Mouse (Mus musculus) testis, postnatal 14 days (tissue): ENCODE data around the gene Chmp6.

Experiments used
- DNase-seq: peaks from one replicate; pipeline ENCODE4 v3.0.0; 2021; ENCODE audit warnings: low spot score

Gene Chmp6

DNA sequence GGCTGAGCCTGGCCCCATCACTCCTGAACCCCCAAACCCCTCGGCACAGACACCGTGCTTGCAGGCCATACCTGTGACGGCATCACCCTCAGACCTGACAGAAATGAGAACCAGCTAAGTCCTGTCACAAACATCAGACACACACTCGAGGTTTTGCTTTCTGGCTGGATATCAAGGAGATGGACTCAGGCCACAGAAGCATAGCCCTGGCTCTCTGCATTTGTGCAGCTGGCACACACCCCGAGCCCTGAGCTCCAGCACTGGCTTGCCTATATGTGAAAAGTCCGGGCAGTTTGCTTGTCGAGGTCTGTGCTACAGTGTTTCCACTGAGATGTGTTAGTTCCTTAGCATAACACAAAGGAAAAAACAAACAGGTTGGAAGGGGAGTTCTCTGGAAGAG is 5.5 kb upstream of the Chmp6 start:
- DNase-seq, result peak; percentile 79

GRCm38 (mm10) chr11:119909436-119909835 is 3.8 kb upstream of the Chmp6 start:
- DNase-seq, result peak; percentile 62

DNA sequence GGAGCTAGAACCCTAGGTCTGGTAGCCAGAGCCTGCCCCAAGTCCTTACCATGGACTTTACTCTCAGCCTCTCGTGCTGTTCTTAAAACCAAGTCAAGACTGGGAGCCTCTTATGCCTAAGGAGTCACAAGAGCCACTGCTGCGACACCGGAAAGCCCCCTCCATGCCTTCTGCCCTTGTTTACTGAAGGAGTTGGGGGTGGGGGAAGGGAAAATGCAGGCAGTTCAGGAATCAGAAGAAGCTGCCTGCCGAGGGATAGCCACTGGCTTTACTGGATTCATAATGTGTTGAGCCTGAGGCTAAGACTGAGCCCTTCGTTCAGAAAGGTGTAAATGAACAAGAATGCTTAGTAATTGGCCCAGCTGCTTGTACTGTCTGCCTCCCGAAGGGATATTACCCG is 396 bp upstream of the Chmp6 start:
- no peak for DNase-seq

GRCm38 (mm10) chr11:119913935-119914314 is 684 bp downstream of the Chmp6 start:
- no peak for DNase-seq

DNA sequence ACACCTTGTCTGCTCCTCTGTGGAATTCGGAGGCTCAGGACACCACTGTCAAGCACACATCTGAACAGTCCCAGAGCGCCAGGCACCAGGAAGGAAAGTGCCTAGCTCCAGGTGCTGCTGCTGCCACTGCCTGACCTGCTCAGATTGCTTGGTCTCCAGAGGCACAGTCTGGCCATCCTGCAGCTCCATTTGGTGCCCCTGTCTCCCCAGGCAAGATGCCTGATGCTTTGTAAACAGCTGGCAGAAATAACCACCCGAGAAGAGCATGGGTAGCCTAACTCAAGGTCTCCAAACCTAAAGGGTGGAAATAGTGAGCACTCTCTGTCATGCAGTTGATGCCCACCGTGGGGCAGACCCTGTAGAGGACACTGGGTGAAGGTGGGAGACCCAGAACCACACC is 1.1 kb downstream of the Chmp6 start:
- DNase-seq, result no peak

- DNase-seq, result no peak
Observed at GRCm38 (mm10) chr11:119915666-119916065, 2.4 kb downstream of the Chmp6 start.

- no peak for DNase-seq
Observed at GRCm38 (mm10) chr11:119916102-119916790, 3.0 kb downstream of the Chmp6 start.

DNA sequence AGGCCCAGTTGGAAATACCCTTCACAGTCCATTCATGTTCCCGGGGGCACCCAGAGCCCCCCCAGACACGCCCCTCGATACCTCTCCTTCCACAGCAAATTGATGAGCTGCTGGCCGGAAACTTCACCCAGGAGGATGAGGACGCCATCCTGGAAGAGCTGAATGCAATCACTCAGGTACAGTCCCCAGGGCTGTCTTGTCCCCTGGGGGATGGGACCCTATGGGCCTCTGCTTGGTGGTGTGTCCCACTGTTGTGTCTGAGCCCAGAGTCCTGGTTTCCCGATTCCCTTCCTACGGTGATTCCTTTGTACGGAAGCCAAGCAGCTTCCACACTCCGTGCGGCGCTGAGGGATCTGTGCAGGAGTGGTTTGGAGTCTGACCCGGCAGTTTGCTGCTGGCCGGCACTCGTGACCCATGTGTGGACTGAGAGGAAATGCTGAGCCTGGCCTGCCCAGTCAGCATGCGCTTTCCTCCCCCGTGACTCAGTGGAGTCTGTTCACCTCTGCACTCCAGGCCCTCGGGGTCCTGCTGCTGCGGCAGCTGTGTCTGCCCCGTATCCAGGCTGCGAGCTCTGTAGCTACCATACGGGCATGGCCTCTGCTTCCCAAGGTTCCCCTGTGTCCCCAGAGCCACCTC is 3.7 kb downstream of the Chmp6 start:
- DNase-seq, result no peak

DNA sequence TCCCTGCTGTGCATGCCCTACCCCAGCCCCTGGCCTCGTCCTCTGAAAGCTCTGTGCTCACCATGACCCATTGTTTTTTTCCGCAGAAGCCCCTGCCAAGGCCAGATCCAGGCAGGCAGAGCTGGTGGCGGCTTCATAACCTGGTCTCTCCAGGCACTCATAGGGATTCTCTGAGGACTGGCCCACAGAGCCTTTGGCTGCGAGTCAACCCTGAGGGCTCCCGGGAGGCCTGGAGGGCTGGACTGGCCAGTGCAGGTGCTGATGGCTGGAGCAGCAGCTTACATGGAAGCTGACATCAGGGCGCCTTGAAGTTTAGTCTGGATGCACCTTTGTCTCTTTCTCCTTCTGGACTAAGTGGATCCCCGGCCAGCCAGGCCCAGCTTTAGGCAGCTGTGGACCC is 5.3 kb downstream of the Chmp6 start:
- no peak for DNase-seq

- DNase-seq, result no peak
Observed at GRCm38 (mm10) chr11:119919432-119919831, 6.2 kb downstream of the Chmp6 start.

DNA sequence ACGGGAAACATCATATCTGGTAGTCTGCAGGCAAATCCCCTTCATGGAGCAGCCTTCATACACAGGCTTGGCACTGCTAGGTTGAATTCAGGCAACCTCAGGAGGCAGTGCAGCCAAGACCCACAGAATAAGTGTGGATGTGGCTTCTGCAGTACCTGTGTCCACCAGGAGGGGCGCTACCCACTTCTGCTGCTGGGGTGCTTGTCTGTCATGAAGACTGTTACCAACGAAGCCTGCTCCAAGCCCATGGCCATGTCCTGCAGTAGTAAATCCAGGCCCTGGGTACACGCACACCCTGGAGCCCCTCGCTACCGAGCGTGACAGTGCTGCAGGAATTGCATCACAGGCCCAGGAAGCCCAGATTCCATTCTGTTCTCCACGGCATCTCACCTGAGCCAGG is 6.7 kb downstream of the Chmp6 start:
- DNase-seq, result no peak

- no peak for DNase-seq
Observed at GRCm38 (mm10) chr11:119920668-119921067, 7.4 kb downstream of the Chmp6 start.

GRCm38 (mm10) chr11:119925176-119925575 is 11.9 kb downstream of the Chmp6 start:
- DNase-seq, result no peak

GRCm38 (mm10) chr11:119926762-119927161 is 13.5 kb downstream of the Chmp6 start:
- DNase-seq, result no peak

- DNase-seq, result no peak
Observed at GRCm38 (mm10) chr11:119928023-119928681, 14.9 kb downstream of the Chmp6 start.

- DNase-seq, result no peak
Observed at GRCm38 (mm10) chr11:119929603-119930265, 16.5 kb downstream of the Chmp6 start.

- no peak for DNase-seq
Observed at GRCm38 (mm10) chr11:119931809-119932208, 18.6 kb downstream of the Chmp6 start.

DNA sequence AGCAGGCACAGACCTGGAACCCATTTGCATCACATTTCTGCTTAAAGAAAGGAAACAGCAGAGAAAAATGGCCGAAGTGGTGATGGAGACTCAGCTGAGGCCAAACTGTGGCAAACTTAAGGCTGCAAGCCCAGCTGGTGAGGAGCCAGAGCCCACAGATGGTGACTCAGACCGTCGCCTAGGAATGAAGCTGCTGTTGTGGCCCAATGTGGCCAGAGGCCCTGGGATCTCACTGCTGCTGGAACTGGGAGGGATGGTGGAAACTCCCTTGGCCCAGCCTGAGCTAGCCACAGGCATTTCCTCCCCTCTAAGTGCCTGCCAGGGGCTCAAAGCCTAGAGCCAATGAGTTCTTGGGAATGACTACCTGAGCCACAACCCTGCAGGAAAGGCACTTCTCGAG is 19.9 kb downstream of the Chmp6 start:
- DNase-seq, result no peak

DNA sequence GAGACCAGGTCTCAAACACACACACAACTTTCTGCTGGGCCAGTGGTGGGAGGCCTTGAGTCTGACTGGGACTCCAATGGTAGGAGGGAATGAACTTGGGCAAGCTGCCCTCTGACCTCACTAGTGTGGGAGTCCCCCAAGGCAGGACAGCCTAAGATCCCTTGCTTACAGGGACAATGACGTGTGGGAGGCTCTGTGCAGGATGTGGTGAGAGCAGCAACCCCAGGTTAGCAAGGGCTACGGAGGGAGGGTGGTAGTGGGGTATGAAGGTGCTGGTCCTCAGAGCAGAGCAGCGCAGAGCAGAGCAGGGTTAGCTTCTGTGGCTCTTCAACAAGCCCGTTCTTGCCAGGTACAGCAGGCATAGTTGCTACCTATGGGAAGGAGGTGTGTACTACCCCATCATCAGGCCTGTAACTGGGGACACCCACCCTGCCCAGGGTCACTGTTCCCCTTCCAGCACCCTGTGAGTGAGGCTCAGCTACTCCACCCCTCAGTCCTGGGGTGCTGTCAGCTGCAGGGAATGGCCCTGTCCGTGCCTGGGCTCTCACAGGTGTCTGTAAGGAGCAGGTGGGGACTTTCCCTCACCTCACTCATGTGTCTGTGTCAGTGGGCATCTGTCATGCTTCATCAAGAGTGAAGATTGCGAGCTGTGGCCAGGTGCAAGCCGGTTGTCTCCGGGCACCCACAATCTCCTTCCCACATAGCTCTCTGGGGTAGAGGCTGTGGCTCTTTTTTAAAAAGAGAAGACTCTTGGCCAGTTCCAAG is 20.8 kb downstream of the Chmp6 start:
- no peak for DNase-seq

GRCm38 (mm10) chr11:119934773-119935172 is 21.5 kb downstream of the Chmp6 start:
- no peak for DNase-seq

GRCm38 (mm10) chr11:119935457-119935856 is 22.2 kb downstream of the Chmp6 start:
- no peak for DNase-seq

DNA sequence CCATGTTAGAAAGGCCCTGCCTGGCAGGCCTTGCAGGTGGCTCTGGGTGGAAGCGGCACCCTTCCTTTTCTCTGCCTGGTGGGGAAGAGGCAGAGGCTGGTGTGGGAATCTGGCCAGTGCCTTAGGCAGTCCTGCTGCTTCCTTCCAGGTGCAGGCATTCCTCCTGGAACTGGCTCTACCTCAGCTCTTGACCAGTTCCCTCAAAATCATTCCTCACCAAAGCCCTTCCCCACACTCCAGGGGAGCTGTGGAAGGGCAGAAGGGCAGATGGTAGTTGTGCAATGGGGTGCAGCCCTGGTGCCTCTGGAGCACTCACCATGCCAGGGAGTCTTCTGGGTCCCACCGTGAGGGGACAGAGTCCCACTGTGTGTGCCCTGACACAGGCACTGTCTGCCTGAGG is 23.2 kb downstream of the Chmp6 start:
- no peak for DNase-seq
